Mouse (Mus musculus): Measurements from ENCODE around the gene Nkx6-1. TPM values are rescaled to one million over a fixed set of nuclear protein-coding genes. Genes with fewer than 3 reads are reported as not detected.

The Nkx6-1 gene
- total and polyA plus RNA-seq, 3 experiments = 0.11 to 0.68 TPM; not detected in 1

- TF ChIP-seq POLR2AphosphoS5 (IDR thresholded peaks at IDR 0.05; ENCODE audit: insufficient replicate concordance, low read depth, low read length) (no peak), CTCF (IDR thresholded peaks at IDR 0.05; ENCODE audit: low read depth, low read length) (no peak), TAL1 (conservative IDR thresholded peaks at IDR 0.05; ENCODE audit: low read depth, low read length) (no peak), GATA1 (IDR thresholded peaks at IDR 0.05; ENCODE audit: borderline replicate concordance, low read length) (no peak), GATA2 (IDR thresholded peaks at IDR 0.05; ENCODE audit: borderline replicate concordance, low read depth, low read length) (no peak)
- ATAC-seq (ENCODE audit: extremely low read depth, insufficient number of reproducible peaks, low FRiP score, poor library complexity, severe bottlenecking) = no peak
Observed at GRCm38 (mm10) chr5:101683340-101683739, 18.5 kb upstream of the Nkx6-1 start.

DNA sequence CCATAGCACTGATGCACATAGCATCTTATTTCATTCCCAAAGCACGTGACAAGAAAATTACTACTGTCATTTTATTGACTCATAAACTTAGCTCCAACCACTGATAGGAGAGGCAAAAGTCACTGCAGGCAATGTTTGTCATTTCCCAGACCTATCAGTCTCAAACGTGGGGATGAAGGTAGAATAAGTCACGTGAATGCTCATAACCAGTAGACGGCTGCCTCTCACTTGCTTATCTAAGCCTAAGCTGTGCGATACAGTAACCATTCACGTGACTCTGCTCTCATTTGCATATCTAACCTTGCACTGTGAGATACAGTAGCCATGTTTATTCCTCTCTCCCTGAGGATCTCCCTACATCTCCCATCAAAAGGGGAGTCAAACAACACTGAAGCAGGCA lies 15.5 kb upstream of the Nkx6-1 start:
- DNase-seq (ENCODE audit: low spot score) = no peak
- H3K36me3 ChIP-seq (replicated peaks) = no peaks in the 10 kb centered on the region
- no peak overlapping the region for H3K4me3 ChIP-seq (ENCODE audit: low read depth, low read length)
- H3K27me3 ChIP-seq (ENCODE audit: insufficient read depth, low read length) = no peaks in the 10 kb centered on the region
- no peaks in the 10 kb centered on the region for H3K4me1 ChIP-seq (ENCODE audit: insufficient read depth, low read depth, low read length)
- TF ChIP-seq GATA1 (IDR thresholded peaks at IDR 0.05; ENCODE audit: borderline replicate concordance, low read length) = no peak
- no peak for TF ChIP-seq GATA2 (IDR thresholded peaks at IDR 0.05; ENCODE audit: borderline replicate concordance, low read depth, low read length)
- TF ChIP-seq TAL1 (conservative IDR thresholded peaks at IDR 0.05; ENCODE audit: low read depth, low read length) = no peak
- no peak for TF ChIP-seq CTCF (IDR thresholded peaks at IDR 0.05; ENCODE audit: low read depth, low read length)
- no peak for TF ChIP-seq POLR2AphosphoS5 (IDR thresholded peaks at IDR 0.05; ENCODE audit: insufficient replicate concordance, low read depth, low read length)
- ATAC-seq (ENCODE audit: extremely low read depth, insufficient number of reproducible peaks, low FRiP score, poor library complexity, severe bottlenecking) = no peak
- peaks cover 47% of the 10 kb centered on the region for H3K9me3 ChIP-seq (replicated peaks)

More at GRCm38 (mm10) chr5:101683340-101683739, 18.5 kb upstream of the Nkx6-1 start:
- Histone ChIP-seq H3K4me3 (ENCODE audit: low read depth, low read length) (no peak overlapping the region), H3K36me3 (replicated peaks) (no peaks in the 10 kb centered on the region), H3K9me3 (replicated peaks) (peaks cover 57% of the 10 kb centered on the region), H3K4me1 (ENCODE audit: insufficient read depth, low read depth, low read length) (no peaks in the 10 kb centered on the region), H3K27me3 (ENCODE audit: insufficient read depth, low read length) (no peaks in the 10 kb centered on the region)
- no peak for DNase-seq (ENCODE audit: low spot score)

- Histone ChIP-seq H3K4me3 (ENCODE audit: low read depth, low read length) (no peak overlapping the region), H3K36me3 (replicated peaks) (no peaks in the 10 kb centered on the region), H3K9me3 (replicated peaks) (peaks cover 34% of the 10 kb centered on the region), H3K4me1 (ENCODE audit: insufficient read depth, low read depth, low read length) (no peaks in the 10 kb centered on the region), H3K27me3 (ENCODE audit: insufficient read depth, low read length) (no peaks in the 10 kb centered on the region)
- ATAC-seq (ENCODE audit: extremely low read depth, insufficient number of reproducible peaks, low FRiP score, poor library complexity, severe bottlenecking) (no peak), DNase-seq (ENCODE audit: low spot score) (no peak)
- TF ChIP-seq TAL1 (conservative IDR thresholded peaks at IDR 0.05; ENCODE audit: low read depth, low read length) (no peak), CTCF (IDR thresholded peaks at IDR 0.05; ENCODE audit: low read depth, low read length) (no peak), POLR2AphosphoS5 (IDR thresholded peaks at IDR 0.05; ENCODE audit: insufficient replicate concordance, low read depth, low read length) (no peak), GATA2 (IDR thresholded peaks at IDR 0.05; ENCODE audit: borderline replicate concordance, low read depth, low read length) (no peak), GATA1 (IDR thresholded peaks at IDR 0.05; ENCODE audit: borderline replicate concordance, low read length) (no peak)
Observed at GRCm38 (mm10) chr5:101669381-101669780, 4.6 kb upstream of the Nkx6-1 start.

- no peak for TF ChIP-seq POLR2AphosphoS5 (IDR thresholded peaks at IDR 0.05; ENCODE audit: insufficient replicate concordance, low read depth, low read length)
- TF ChIP-seq GATA1 (IDR thresholded peaks at IDR 0.05; ENCODE audit: borderline replicate concordance, low read length) = no peak
- TF ChIP-seq TAL1 (conservative IDR thresholded peaks at IDR 0.05; ENCODE audit: low read depth, low read length) = no peak
- TF ChIP-seq CTCF (IDR thresholded peaks at IDR 0.05; ENCODE audit: low read depth, low read length) = no peak
- no peak for TF ChIP-seq GATA2 (IDR thresholded peaks at IDR 0.05; ENCODE audit: borderline replicate concordance, low read depth, low read length)
- Histone ChIP-seq H3K4me1 (ENCODE audit: insufficient read depth, low read depth, low read length) (no peaks in the 10 kb centered on the region), H3K36me3 (replicated peaks) (no peaks in the 10 kb centered on the region), H3K9me3 (replicated peaks) (peaks cover 43% of the 10 kb centered on the region), H3K4me3 (ENCODE audit: low read depth, low read length) (no peak overlapping the region), H3K27me3 (ENCODE audit: insufficient read depth, low read length) (no peaks in the 10 kb centered on the region)
- DNase-seq (ENCODE audit: low spot score) = no peak
- no peak for ATAC-seq (ENCODE audit: extremely low read depth, insufficient number of reproducible peaks, low FRiP score, poor library complexity, severe bottlenecking)
Observed at GRCm38 (mm10) chr5:101668475-101668874, 3.7 kb upstream of the Nkx6-1 start.

DNA sequence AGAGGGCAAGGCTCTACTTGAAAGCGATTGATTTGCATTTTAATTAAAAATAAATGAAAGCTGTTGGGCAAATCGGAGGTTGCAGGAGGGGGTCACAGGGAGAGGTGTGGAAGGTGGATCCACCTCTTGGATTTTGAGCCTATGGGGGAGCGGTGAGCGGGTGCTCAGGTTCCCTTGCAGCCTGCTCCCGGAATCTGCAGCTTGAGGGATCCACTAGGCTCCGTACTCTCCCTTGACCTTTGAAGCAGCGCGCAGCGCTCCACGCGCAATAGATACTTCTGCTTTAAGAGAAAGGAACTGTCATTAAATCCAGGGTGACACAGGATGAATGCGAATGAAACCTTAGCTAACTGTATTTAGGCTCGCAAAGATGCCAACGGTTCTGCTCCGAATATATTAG lies 3.2 kb upstream of the Nkx6-1 start:
- H3K36me3 ChIP-seq (replicated peaks) = no peaks in the 10 kb centered on the region
- no peaks in the 10 kb centered on the region for H3K4me1 ChIP-seq (ENCODE audit: insufficient read depth, low read depth, low read length)
- H3K4me3 ChIP-seq (ENCODE audit: low read depth, low read length) = no peak overlapping the region
- DNase-seq (ENCODE audit: low spot score) (no peak), ATAC-seq (ENCODE audit: extremely low read depth, insufficient number of reproducible peaks, low FRiP score, poor library complexity, severe bottlenecking) (no peak)
- H3K27me3 ChIP-seq (ENCODE audit: insufficient read depth, low read length) = no peaks in the 10 kb centered on the region
- H3K9me3 ChIP-seq (replicated peaks) = peaks cover 48% of the 10 kb centered on the region
- TF ChIP-seq GATA2 (IDR thresholded peaks at IDR 0.05; ENCODE audit: borderline replicate concordance, low read depth, low read length) (no peak), TAL1 (conservative IDR thresholded peaks at IDR 0.05; ENCODE audit: low read depth, low read length) (no peak), POLR2AphosphoS5 (IDR thresholded peaks at IDR 0.05; ENCODE audit: insufficient replicate concordance, low read depth, low read length) (no peak)

DNA sequence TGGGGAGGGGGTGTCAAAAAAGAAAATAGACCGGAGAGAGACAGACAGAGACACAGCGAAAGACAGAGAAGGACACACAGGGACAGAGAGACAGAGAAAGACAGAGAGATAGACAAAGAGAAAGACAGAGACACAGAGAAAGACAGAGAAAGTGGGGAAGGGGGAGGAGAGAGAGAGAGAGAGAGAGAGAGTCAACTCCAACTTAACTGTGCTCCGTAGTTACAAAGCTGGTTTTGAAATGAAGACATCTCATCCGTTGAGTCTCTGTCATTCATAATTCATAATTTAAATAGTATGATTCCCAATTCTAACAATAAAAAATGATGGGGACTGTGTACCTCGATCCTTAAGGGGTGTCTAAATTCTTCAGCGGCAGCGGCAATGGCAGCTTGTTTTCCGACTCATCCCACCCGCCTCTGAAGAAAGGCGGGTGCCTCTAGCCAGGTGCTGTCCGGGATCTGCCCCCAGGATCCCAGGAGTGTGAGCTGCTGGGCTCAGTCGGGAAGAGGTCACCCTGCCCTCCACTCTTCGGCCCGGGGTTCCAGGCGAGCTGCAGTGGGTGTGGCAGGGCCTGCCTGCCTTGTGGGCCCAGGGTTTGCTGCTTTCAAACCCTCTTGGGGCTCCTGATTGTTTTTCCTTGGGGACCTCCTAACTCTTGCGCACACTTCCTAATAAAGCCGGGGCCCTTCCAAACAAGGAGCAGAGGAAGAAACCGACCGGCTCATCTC lies 2.6 kb upstream of the Nkx6-1 start:
- H3K27me3 ChIP-seq (ENCODE audit: insufficient read depth, low read length) = no peaks in the 10 kb centered on the region
- TF ChIP-seq GATA2 (IDR thresholded peaks at IDR 0.05; ENCODE audit: borderline replicate concordance, low read depth, low read length) (no peak), POLR2AphosphoS5 (IDR thresholded peaks at IDR 0.05; ENCODE audit: insufficient replicate concordance, low read depth, low read length) (no peak)
- no peaks in the 10 kb centered on the region for H3K36me3 ChIP-seq (replicated peaks)
- peaks cover 54% of the 10 kb centered on the region for H3K9me3 ChIP-seq (replicated peaks)
- no peak overlapping the region for H3K4me3 ChIP-seq (ENCODE audit: low read depth, low read length)
- no peak for ATAC-seq (ENCODE audit: extremely low read depth, insufficient number of reproducible peaks, low FRiP score, poor library complexity, severe bottlenecking)
- DNase-seq (ENCODE audit: low spot score) = no peak
- H3K4me1 ChIP-seq (ENCODE audit: insufficient read depth, low read depth, low read length) = no peaks in the 10 kb centered on the region
